Mouse (Mus musculus) megakaryocyte, embryonic 14.5 days (primary cell): ENCODE measurements around the gene Srsf7. TPM values are rescaled to one million over a fixed set of nuclear protein-coding genes. Genes with fewer than 3 reads are reported as not detected.

Experiments
- H3K27me3 ChIP-seq: replicated peaks from 2 replicates; pipeline ENCODE3; 2012; ENCODE audit warnings: inconsistent platforms
- H3K36me3 ChIP-seq: replicated peaks from 2 replicates; pipeline ENCODE3; 2012; ENCODE audit warnings: low read length, inconsistent platforms, mixed read lengths
- H3K4me1 ChIP-seq: 2 replicates; pipeline ENCODE4 v1.6.1; 2012; ENCODE audit warnings: inconsistent platforms
- H3K4me3 ChIP-seq: replicated peaks from 2 replicates; pipeline ENCODE3; 2012; ENCODE audit warnings: moderate library complexity, mild to moderate bottlenecking, inconsistent platforms
- H3K9me3 ChIP-seq: 2 replicates; pipeline ENCODE4 v1.6.1; 2012; ENCODE audit warnings: inconsistent platforms
- FLI1 ChIP-seq: IDR thresholded peaks from 2 replicates; pipeline ENCODE4 v1.6.1; 2012; ENCODE audit warnings: low read length, inconsistent platforms, mixed read lengths
- GATA1 ChIP-seq: IDR thresholded peaks from 3 replicates; pipeline ENCODE4 v1.6.1; 2012; ENCODE audit warnings: mixed read lengths, low read length, inconsistent platforms, borderline replicate concordance
- polyA plus RNA-seq: library from polyadenylated mRNA; stranded (reverse); fragments of >175 nt; gene quantifications from 2 replicates; pipeline ENCODE4 v1.2.3, GENCODE M21; 2012; ENCODE audit warnings: low replicate concordance; ENCODE audit not compliant: insufficient read depth

Srsf7 gene
- polyA plus RNA-seq, 1 experiment = 57.6 TPM

GRCm38 (mm10) chr17:80157489-80157888 lies 49.6 kb downstream of the Srsf7 start:
- Histone ChIP-seq H3K4me1 (no peaks in the 10 kb centered on the region), H3K36me3 (no peaks in the 10 kb centered on the region), H3K9me3 (no peaks in the 10 kb centered on the region), H3K4me3 (no peak overlapping the region), H3K27me3 (peaks cover 7% of the 10 kb centered on the region)
- TF ChIP-seq GATA1 (no peak), FLI1 (no peak)

- Histone ChIP-seq H3K4me1 (no peaks in the 10 kb centered on the region), H3K27me3 (peaks cover 7% of the 10 kb centered on the region), H3K9me3 (no peaks in the 10 kb centered on the region), H3K4me3 (no peak overlapping the region), H3K36me3 (no peaks in the 10 kb centered on the region)
- TF ChIP-seq FLI1 = no peak
- TF ChIP-seq GATA1 = no peak
These were observed 50.2 kb downstream of the Srsf7 start for GRCm38 (mm10) chr17:80156905-80157304.

- Histone ChIP-seq H3K36me3 (no peaks in the 10 kb centered on the region), H3K4me1 (no peaks in the 10 kb centered on the region), H3K4me3 (no peak overlapping the region), H3K27me3 (no peaks in the 10 kb centered on the region), H3K9me3 (no peaks in the 10 kb centered on the region)
- TF ChIP-seq GATA1 (no peak), FLI1 (no peak)
These were observed 53.5 kb downstream of the Srsf7 start for GRCm38 (mm10) chr17:80153631-80154030.

- Histone ChIP-seq H3K36me3 (no peaks in the 10 kb centered on the region), H3K9me3 (no peaks in the 10 kb centered on the region), H3K4me1 (no peaks in the 10 kb centered on the region), H3K27me3 (no peaks in the 10 kb centered on the region), H3K4me3 (no peak overlapping the region)
- TF ChIP-seq GATA1 = no peak
- no peak for TF ChIP-seq FLI1
These were observed 54.1 kb downstream of the Srsf7 start for GRCm38 (mm10) chr17:80152767-80153630.

- no peaks in the 10 kb centered on the region for H3K9me3 ChIP-seq
- H3K4me3 ChIP-seq = no peak overlapping the region
- TF ChIP-seq FLI1 (no peak), GATA1 (no peak)
- no peaks in the 10 kb centered on the region for H3K4me1 ChIP-seq
- no peaks in the 10 kb centered on the region for H3K36me3 ChIP-seq
- H3K27me3 ChIP-seq = peaks cover 2% of the 10 kb centered on the region
These were observed 55.8 kb downstream of the Srsf7 start for GRCm38 (mm10) chr17:80151353-80151752.

Other genes with a start within 250 kb of the Srsf7 start
- gene Hnrnpll, start 145.0 kb downstream of the Srsf7 start, polyA plus RNA-seq = 10.4 and 16.8 TPM in 2 replicates
- gene Galm, start 79.8 kb downstream of the Srsf7 start, polyA plus RNA-seq = 0.17 TPM in 1 of 2 replicates, not detected in the other
- gene Ttc39d, start 153 bp upstream of the Srsf7 start, polyA plus RNA-seq = 0.20 TPM in 1 of 2 replicates, not detected in the other
- 0.27 TPM in 1 of 2 replicates, not detected in the other for gene Gemin6, start 17.1 kb upstream of the Srsf7 start, polyA plus RNA-seq
- 1.6 TPM in 1 of 2 replicates, not detected in the other for gene Morn2, start 82.9 kb upstream of the Srsf7 start, polyA plus RNA-seq
- gene Dhx57, start 83.2 kb upstream of the Srsf7 start, polyA plus RNA-seq = 1.3 and 3.2 TPM in 2 replicates
- gene Arhgef33, start 100.1 kb upstream of the Srsf7 start, polyA plus RNA-seq = not detected in 2 replicates
- 2.7 TPM in 1 of 2 replicates, not detected in the other for gene Gm10190, start 166.2 kb upstream of the Srsf7 start, polyA plus RNA-seq